Mouse (Mus musculus) cerebellum, adult 8-10 months (tissue): ENCODE results near the gene Gabre.

Source experiments
- DNase-seq: peaks from one replicate; pipeline ENCODE4 v3.0.0; 2022

Gene Gabre

DNA sequence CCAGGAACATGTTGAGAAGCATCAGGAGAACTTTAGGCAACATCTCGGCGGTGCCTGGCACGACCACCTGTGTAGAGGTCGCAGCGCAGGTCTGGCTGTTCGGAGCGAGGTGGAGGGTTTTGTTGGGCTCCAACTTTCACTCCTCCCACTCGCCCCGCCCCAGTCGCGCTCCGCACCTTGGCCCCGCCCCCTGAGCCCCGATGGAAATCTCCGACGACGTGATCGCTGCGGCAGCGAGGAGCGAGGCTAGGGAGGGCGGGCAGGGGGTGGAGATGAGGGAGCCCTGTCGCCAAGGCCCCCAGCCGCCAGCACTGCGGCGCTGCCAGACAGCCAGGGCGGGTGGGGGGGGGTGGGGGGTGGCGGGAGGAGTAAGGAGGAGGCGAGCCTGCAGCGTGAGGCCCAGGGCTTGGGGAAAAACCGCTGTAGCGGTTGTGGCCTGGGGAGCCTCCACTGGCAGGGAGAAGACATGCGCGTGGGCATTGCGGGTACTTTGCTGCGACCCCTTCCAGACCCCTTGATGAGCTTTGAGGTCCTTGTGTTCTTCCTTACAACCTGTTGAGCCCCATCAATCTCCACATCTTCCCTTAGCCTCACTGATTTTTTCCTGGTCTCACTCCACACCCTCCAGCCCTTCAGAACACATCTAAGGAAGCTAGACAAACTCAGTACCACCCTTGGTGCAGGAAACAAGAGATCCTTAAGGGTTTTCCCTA lies at the start of gene Gabre:
TSS of gene Gabre (minus strand) at position 145 of the 713 bp plus-strand sequence.
- no peak for DNase-seq

- no peak for DNase-seq
These were observed 23.2 kb upstream of the Gabre start for GRCm38 (mm10) chrX:72297812-72298211.

GRCm38 (mm10) chrX:72275372-72275663 lies 715 bp upstream of the Gabre start:
- DNase-seq, result no peak

DNA sequence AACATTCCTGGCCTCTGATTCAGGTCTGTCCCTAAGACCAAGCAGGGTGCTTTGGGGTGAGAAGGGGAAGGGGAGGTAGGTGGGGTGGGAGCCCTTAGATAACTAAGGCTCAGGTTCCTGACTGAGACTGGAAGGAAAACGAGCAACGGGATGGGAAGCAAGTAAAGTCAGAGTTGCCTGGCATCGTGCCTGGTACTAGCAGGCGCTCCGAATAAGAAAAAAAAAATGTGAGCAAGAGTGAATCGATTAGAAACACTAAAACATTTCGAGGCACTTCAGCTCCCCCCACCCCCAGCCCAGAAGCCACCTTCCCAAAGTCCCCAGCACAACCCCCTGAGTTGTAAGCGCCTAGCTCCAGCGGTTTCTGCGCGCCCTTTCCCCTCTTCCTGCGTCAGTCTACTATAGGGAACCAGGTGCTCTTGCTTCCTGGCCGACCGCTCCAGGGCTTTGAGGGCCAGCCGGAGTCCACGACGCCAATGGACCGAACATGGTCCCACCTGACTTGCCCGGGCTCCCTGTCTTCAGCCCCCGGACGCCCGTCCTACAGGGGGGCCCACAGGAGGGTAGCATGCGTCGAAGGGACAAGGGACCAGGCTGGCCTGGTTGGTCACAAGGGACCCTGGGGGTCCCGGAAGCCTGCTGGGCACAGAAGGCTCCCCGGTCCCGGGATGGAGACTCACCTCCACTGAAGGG lies 491 bp downstream of the Gabre start:
- DNase-seq, result no peak

- DNase-seq, result no peak
These were observed 4.0 kb downstream of the Gabre start for GRCm38 (mm10) chrX:72270637-72271036.

GRCm38 (mm10) chrX:72221717-72222116 lies 52.9 kb downstream of the Gabre start, which contains the start of gene Magea4:
Magea4 (plus strand) TSS chrX:72222017.
- no peak for DNase-seq
